8 mouse cellular contexts compared by ENCODE assay signal in the genomic region with DNA sequence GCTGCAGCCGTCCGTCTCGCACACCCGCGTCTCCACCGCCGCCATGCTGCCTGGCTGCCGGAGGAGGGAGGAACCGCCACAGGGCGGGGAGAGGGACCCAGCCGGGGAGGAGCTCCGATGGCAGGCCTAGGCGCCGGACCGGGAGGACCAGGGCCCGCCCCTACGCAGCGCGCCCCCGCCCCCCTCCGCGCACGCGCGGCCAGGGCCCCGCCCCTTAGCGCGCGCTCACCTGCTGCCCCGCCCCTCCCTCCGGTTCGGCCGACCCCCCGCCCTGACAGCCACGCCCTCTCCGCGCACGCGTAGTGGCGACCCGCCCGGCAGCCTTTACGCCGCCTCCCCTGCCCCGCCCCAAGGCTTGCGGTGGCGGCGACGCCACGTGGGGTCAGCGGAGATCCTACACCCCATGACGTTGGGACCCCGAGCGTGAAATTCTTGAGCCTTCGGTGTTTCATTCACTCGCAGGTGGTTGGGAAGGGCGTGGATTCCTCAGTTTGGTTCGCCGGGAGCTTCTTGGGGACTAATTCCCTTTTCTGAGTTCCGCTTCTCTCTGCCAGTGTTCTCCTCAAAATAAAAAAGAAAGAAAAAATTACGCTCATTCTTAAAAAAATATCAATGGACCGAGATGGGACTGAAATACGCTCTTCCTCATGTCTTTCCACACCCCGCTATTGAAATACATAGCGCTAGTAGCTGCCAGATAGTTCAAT. TPM values are rescaled to one million over a fixed set of nuclear protein-coding genes. Genes with fewer than 3 reads are reported as not detected.
A peak's percentile ranks its signal among the peaks of the same experiment; 100 is the strongest.
DNase-seq lines count a peak whose midpoint lies in the region; ATAC-seq lines count a peak whose summit lies in the region.

Gene Metap1 (minus strand): TSS at position 189 of the 707 bp plus-strand sequence.

- intact Hi-C loops in gastrocnemius, postnatal 14 days (cut with DNase I; ENCODE audit: low total_unique reads) = no loop called here
- intact Hi-C loops in left cerebral cortex, postnatal 10 days (cut with DNase I) = loop anchor here (10.0 kb wide), 1 partner anchor 705 kb away; no protein-coding TSS in a partner anchor

- DNase-seq in adipocyte (ENCODE audit: low spot score) = peak; percentile 94
- DNase-seq in embryo, embryonic 10 days (ENCODE audit: low spot score) = peak; percentile 96
- peak; percentile 98 for DNase-seq in gastrocnemius, postnatal 14 days
- DNase-seq in left cerebral cortex, postnatal 10 days (ENCODE audit: extremely low spot score in 1 of 2, low spot score in 2 of 2) = peak; percentile 89 to 96
- DNase-seq in right cerebral cortex, postnatal 25 days = peak; percentile 95
- DNase-seq in urinary bladder, postnatal 4 days (ENCODE audit: low spot score in 2 of 2) = peak; percentile 97 to 98

- peak; percentile 89 for ATAC-seq in inflammation-experienced regulatory T-cells, adult 6 months
- peak; percentile 96 for ATAC-seq in megakaryocyte-erythroid progenitor cell, adult 5-6 weeks (replicated peaks; ENCODE audit: low FRiP score, low TSS enrichment, poor library complexity, severe bottlenecking)

RNA-seq across cellular contexts. Expression of gene Metap1, which starts in this region (rescaled TPM):
- 10 to 100 TPM; 43.5 to 44.8 TPM for total RNA-seq in gastrocnemius, postnatal 14 days (2021)
- polyA plus RNA-seq in inflammation-experienced regulatory T-cells, adult 6 months (2017; shearing (Covaris generic)) = 10 to 100 TPM; 30.5 to 37.9 (median 35.2) TPM
- total RNA-seq in left cerebral cortex, postnatal 10 days (2021) = 10 to 100 TPM; 48.0 to 48.3 TPM
- total RNA-seq in megakaryocyte-erythroid progenitor cell, adult 5-6 weeks (2014; fragmentation: Nextera tagmentation) = 65.1 and 68.0 TPM in 2 replicates
- 79.2 and 80.2 TPM in 2 replicates for total RNA-seq in megakaryocyte-erythroid progenitor cell, adult 5-6 weeks (2017)

Comparison
In these comparisons a context has a peak if more than half of its experiments do, and no peak if none do; other contexts are left out.
1. Peak in every context shown above with its lines: DNase-seq and ATAC-seq.